Mouse (Mus musculus) limb, embryonic 14.5 days (tissue): ENCODE data around the gene 4931406C07Rik. TPM values are rescaled to one million over a fixed set of nuclear protein-coding genes. Genes with fewer than 3 reads are reported as not detected.

Experiments
- ATAC-seq: fragments of 200-750 bp; cut with Nextera tagmentation; 2 replicates; pipeline ENCODE4 v1.8.0; 2017; ENCODE audit warnings: low read depth, moderate number of reproducible peaks, moderate TSS enrichment; ENCODE audit not compliant: low FRiP score
- DNase-seq: peaks from one replicate; pipeline ENCODE4 v3.0.0-alpha.2; 2015; ENCODE audit warnings: low spot score
- H3K27ac ChIP-seq: fragments of 300-500 bp; sonication (generic); replicated peaks from 2 replicates; pipeline ENCODE4 v1.5.1; 2014; ENCODE audit warnings: low read depth, mild to moderate bottlenecking, low read length, moderate library complexity, mixed read lengths
- H3K27me3 ChIP-seq: fragments of 300-500 bp; sonication (generic); 2 replicates; pipeline ENCODE4 v1.6.1; 2014; ENCODE audit warnings: low read length, mixed read lengths; ENCODE audit not compliant: control insufficient read depth, insufficient read depth
- H3K36me3 ChIP-seq: fragments of 300-500 bp; sonication (generic); 2 replicates; pipeline ENCODE4 v1.6.1; 2014; ENCODE audit warnings: mild to moderate bottlenecking, low read length, moderate library complexity, mixed read lengths; ENCODE audit not compliant: control insufficient read depth, insufficient read depth
- H3K4me1 ChIP-seq: fragments of 300-500 bp; sonication (generic); 2 replicates; pipeline ENCODE4 v1.6.1; 2014; ENCODE audit warnings: antibody characterized with exemption, low read length, mixed read lengths; ENCODE audit not compliant: control insufficient read depth, insufficient read depth
- H3K4me2 ChIP-seq: fragments of 300-500 bp; sonication (generic); replicated peaks from 2 replicates; pipeline ENCODE4 v1.6.1; 2014; ENCODE audit warnings: low read depth, mild to moderate bottlenecking, low read length, moderate library complexity; ENCODE audit not compliant: severe bottlenecking
- H3K4me3 ChIP-seq: fragments of 300-500 bp; sonication (generic); replicated peaks from 2 replicates; pipeline ENCODE4 v1.5.1; 2014; ENCODE audit warnings: low read length
- H3K9ac ChIP-seq: fragments of 300-500 bp; sonication (generic); 2 replicates; pipeline ENCODE4 v1.6.1; 2014; ENCODE audit warnings: mild to moderate bottlenecking, low read depth, low read length, moderate library complexity; ENCODE audit not compliant: severe bottlenecking
- H3K9me3 ChIP-seq: fragments of 300-500 bp; sonication (generic); 2 replicates; pipeline ENCODE4 v1.6.1; 2016; ENCODE audit warnings: low read length; ENCODE audit not compliant: control insufficient read depth
- POLR2A ChIP-seq: fragments of 200-500 bp; IDR thresholded peaks from 2 replicates; pipeline ENCODE4 v1.8.0; 2012; ENCODE audit warnings: inconsistent platforms, mild to moderate bottlenecking, moderate library complexity, borderline replicate concordance; ENCODE audit not compliant: insufficient read depth, insufficient read length; ENCODE audit errors: extremely low read depth
- WGBS: fragments of 180-500 bp; shearing (Covaris S2); extraction: QIAGEN DNeasy Blood & Tissue Kit; methylation state at CpG from one replicate; pipeline ENCODE4 v1.1.7; 2014; 5-methylcytosine and 5-hydroxymethylcytosine counted together
- polyA plus RNA-seq, 2 experiments: library from polyadenylated mRNA; depleted of rRNA in 1 of 2; stranded (reverse) in 1 of 2; unstranded in 1 of 2; fragments of >200 nt; fragmentation: Nextera tagmentation in 1 of 2; extraction: Ambion mirVana in 1 of 2; gene quantifications; 2 replicates each; pipeline versions ENCODE4 v1.2.1 to v1.2.3; 2012 to 2014

Gene 4931406C07Rik
- polyA plus RNA-seq, 2 experiments = 9.5 to 22.9 TPM

GRCm38 (mm10) chr9:15314619-15315018 is 8.4 kb upstream of the 4931406C07Rik start:
- no peaks in the 10 kb centered on the region for H3K4me1 ChIP-seq
- peaks cover 67% of the 10 kb centered on the region for H3K36me3 ChIP-seq
- no peaks in the 10 kb centered on the region for H3K9me3 ChIP-seq
- DNase-seq = no peak
- H3K4me3 ChIP-seq = no peak overlapping the region
- WGBS = 100% methylated on average over 1 of the region's 1 CpGs
- no peak overlapping the region for H3K9ac ChIP-seq
- ATAC-seq = no peak
- H3K4me2 ChIP-seq = no peak overlapping the region
- no peaks in the 10 kb centered on the region for H3K27me3 ChIP-seq
- H3K27ac ChIP-seq = no peak overlapping the region
- no peak for TF ChIP-seq POLR2A

GRCm38 (mm10) chr9:15313633-15314032 is 7.4 kb upstream of the 4931406C07Rik start:
- H3K27ac ChIP-seq = no peak overlapping the region
- ATAC-seq = no peak
- no peak overlapping the region for H3K4me3 ChIP-seq
- no peak overlapping the region for H3K9ac ChIP-seq
- DNase-seq = no peak
- H3K9me3 ChIP-seq = no peaks in the 10 kb centered on the region
- 82% methylated on average over 5 of the region's 5 CpGs for WGBS
- no peak overlapping the region for H3K4me2 ChIP-seq
- peaks cover 77% of the 10 kb centered on the region for H3K36me3 ChIP-seq
- H3K27me3 ChIP-seq = no peaks in the 10 kb centered on the region
- TF ChIP-seq POLR2A = no peak
- peaks cover 5% of the 10 kb centered on the region for H3K4me1 ChIP-seq

- H3K27ac ChIP-seq = no peak overlapping the region
- H3K27me3 ChIP-seq = no peaks in the 10 kb centered on the region
- H3K9ac ChIP-seq = no peak overlapping the region
- H3K4me3 ChIP-seq = no peak overlapping the region
- peaks cover 16% of the 10 kb centered on the region for H3K4me1 ChIP-seq
- H3K36me3 ChIP-seq = peaks cover 83% of the 10 kb centered on the region
- no peak for ATAC-seq
- DNase-seq = no peak
- H3K4me2 ChIP-seq = no peak overlapping the region
- TF ChIP-seq POLR2A = no peak
- WGBS = 93% methylated on average over 2 of the region's 2 CpGs
- no peaks in the 10 kb centered on the region for H3K9me3 ChIP-seq
Measured at GRCm38 (mm10) chr9:15312054-15312735, 5.9 kb upstream of the 4931406C07Rik start.

- no peak overlapping the region for H3K9ac ChIP-seq
- DNase-seq (no peak), ATAC-seq (no peak)
- no peak overlapping the region for H3K27ac ChIP-seq
- H3K27me3 ChIP-seq = no peaks in the 10 kb centered on the region
- peaks cover 72% of the 10 kb centered on the region for H3K36me3 ChIP-seq
- no peak for TF ChIP-seq POLR2A
- H3K4me3 ChIP-seq = no peak overlapping the region
- H3K4me2 ChIP-seq = no peak overlapping the region
- peaks cover 18% of the 10 kb centered on the region for H3K4me1 ChIP-seq
- 92% methylated on average over 1 of the region's 1 CpGs for WGBS
- H3K9me3 ChIP-seq = no peaks in the 10 kb centered on the region
Measured at GRCm38 (mm10) chr9:15310179-15310578, 3.9 kb upstream of the 4931406C07Rik start.

- no peak overlapping the region for H3K4me2 ChIP-seq
- no peak overlapping the region for H3K27ac ChIP-seq
- peaks cover 64% of the 10 kb centered on the region for H3K36me3 ChIP-seq
- H3K4me1 ChIP-seq = peaks cover 18% of the 10 kb centered on the region
- no peaks in the 10 kb centered on the region for H3K9me3 ChIP-seq
- WGBS = 70% methylated on average over 4 of the region's 4 CpGs
- DNase-seq (no peak), ATAC-seq (no peak)
- TF ChIP-seq POLR2A = no peak
- no peaks in the 10 kb centered on the region for H3K27me3 ChIP-seq
- H3K4me3 ChIP-seq = no peak overlapping the region
- no peak overlapping the region for H3K9ac ChIP-seq
Measured at GRCm38 (mm10) chr9:15309425-15309824, 3.2 kb upstream of the 4931406C07Rik start.

GRCm38 (mm10) chr9:15308254-15308653 is 2.0 kb upstream of the 4931406C07Rik start:
- H3K4me3 ChIP-seq = no peak overlapping the region
- no peaks in the 10 kb centered on the region for H3K27me3 ChIP-seq
- H3K9ac ChIP-seq = no peak overlapping the region
- H3K4me2 ChIP-seq = no peak overlapping the region
- H3K27ac ChIP-seq = no peak overlapping the region
- H3K36me3 ChIP-seq = peaks cover 52% of the 10 kb centered on the region
- H3K4me1 ChIP-seq = peaks cover 18% of the 10 kb centered on the region
- H3K9me3 ChIP-seq = no peaks in the 10 kb centered on the region
- 54% methylated on average over 2 of the region's 2 CpGs for WGBS
- ATAC-seq = no peak
- no peak for TF ChIP-seq POLR2A
- DNase-seq = no peak
